Mouse (Mus musculus) cerebellum, adult (tissue): ENCODE measurements around the gene Chn1.

ENCODE experiments used
- ATAC-seq: cut with Nextera tagmentation; 2 replicates; pipeline ENCODE4 v1.9.2; 2017; ENCODE audit warnings: mild to moderate bottlenecking, moderate library complexity, mixed read lengths; ENCODE audit not compliant: insufficient number of reproducible peaks, low FRiP score, low TSS enrichment

The Chn1 gene

GRCm38 (mm10) chr2:73654059-73654891 lies 120.9 kb downstream of the Chn1 start:
- no peak for ATAC-seq

- ATAC-seq = no peak
Observed at GRCm38 (mm10) chr2:73637688-73638087, 137.5 kb downstream of the Chn1 start.

- no peak for ATAC-seq
Observed at GRCm38 (mm10) chr2:73636387-73636786, 138.8 kb downstream of the Chn1 start.

- no peak for ATAC-seq
Observed at GRCm38 (mm10) chr2:73631816-73632215, 143.3 kb downstream of the Chn1 start.

GRCm38 (mm10) chr2:73618486-73619052 lies 156.6 kb downstream of the Chn1 start:
- no peak for ATAC-seq

GRCm38 (mm10) chr2:73616434-73617057 lies 158.6 kb downstream of the Chn1 start:
- ATAC-seq = no peak

GRCm38 (mm10) chr2:73615456-73615855 lies 159.7 kb downstream of the Chn1 start:
- ATAC-seq = no peak

- ATAC-seq = no peak
Observed at GRCm38 (mm10) chr2:73614303-73614702, 160.8 kb downstream of the Chn1 start.

GRCm38 (mm10) chr2:73612941-73613340 lies 162.2 kb downstream of the Chn1 start:
- no peak for ATAC-seq

GRCm38 (mm10) chr2:73612367-73612914 lies 162.7 kb downstream of the Chn1 start:
- no peak for ATAC-seq

GRCm38 (mm10) chr2:73611798-73612197 lies 163.3 kb downstream of the Chn1 start:
- ATAC-seq = no peak

- ATAC-seq = no peak
Observed at GRCm38 (mm10) chr2:73609724-73610210, 165.4 kb downstream of the Chn1 start.

GRCm38 (mm10) chr2:73609067-73609723 lies 166.0 kb downstream of the Chn1 start:
- ATAC-seq = no peak

GRCm38 (mm10) chr2:73608391-73608790 lies 166.8 kb downstream of the Chn1 start:
- no peak for ATAC-seq

- no peak for ATAC-seq
Observed at GRCm38 (mm10) chr2:73607609-73608008, 167.5 kb downstream of the Chn1 start.

GRCm38 (mm10) chr2:73607146-73607545 lies 168.0 kb downstream of the Chn1 start:
- no peak for ATAC-seq

- ATAC-seq = no peak
Observed at GRCm38 (mm10) chr2:73606616-73607015, 168.5 kb downstream of the Chn1 start.

- no peak for ATAC-seq
Observed at GRCm38 (mm10) chr2:73605077-73605476, 170.1 kb downstream of the Chn1 start.

GRCm38 (mm10) chr2:73604579-73604978 lies 170.6 kb downstream of the Chn1 start:
- no peak for ATAC-seq

- ATAC-seq = no peak
Observed at GRCm38 (mm10) chr2:73600650-73601049, 174.5 kb downstream of the Chn1 start.

GRCm38 (mm10) chr2:73597772-73598171 lies 177.4 kb downstream of the Chn1 start:
- no peak for ATAC-seq
